Mouse (Mus musculus): ENCODE data around the gene Prtn3.
"Not testable (repeated sequence)": the region's sequence is repeated elsewhere in the genome, so short reads cannot be mapped to it uniquely, and the experiment has no call there.

Prtn3 gene

GRCm38 (mm10) chr10:79877757-79878156, 3.5 kb downstream of the Prtn3 start:
- DNase-seq (ENCODE audit: low spot score): no peak

GRCm38 (mm10) chr10:79879527-79879926, 5.3 kb downstream of the Prtn3 start:
- no peak for DNase-seq (ENCODE audit: low spot score)

- peak; percentile 34 for DNase-seq (ENCODE audit: low spot score)
Observed at GRCm38 (mm10) chr10:79880721-79881120, 6.4 kb downstream of the Prtn3 start.

GRCm38 (mm10) chr10:79881981-79882380, 7.7 kb downstream of the Prtn3 start:
- peak; percentile 44 for DNase-seq (ENCODE audit: low spot score)

- peak; percentile 73 for DNase-seq (ENCODE audit: low spot score)
Observed at GRCm38 (mm10) chr10:79883297-79884084, 9.2 kb downstream of the Prtn3 start.

GRCm38 (mm10) chr10:79884446-79884845, 10.2 kb downstream of the Prtn3 start:
- DNase-seq (ENCODE audit: low spot score): no peak

GRCm38 (mm10) chr10:79884938-79885337, 10.7 kb downstream of the Prtn3 start:
- DNase-seq (ENCODE audit: low spot score): not testable (repeated sequence)

GRCm38 (mm10) chr10:79886054-79886453, 11.8 kb downstream of the Prtn3 start, which contains the start of gene Elane:
Gene Elane (plus strand): TSS chr10:79886247.
- no peak for DNase-seq (ENCODE audit: low spot score)

GRCm38 (mm10) chr10:79886611-79887010, 12.3 kb downstream of the Prtn3 start:
- no peak for DNase-seq (ENCODE audit: low spot score)

GRCm38 (mm10) chr10:79889386-79889785, 15.1 kb downstream of the Prtn3 start:
- no peak for DNase-seq (ENCODE audit: low spot score)

GRCm38 (mm10) chr10:79890670-79891069, 16.4 kb downstream of the Prtn3 start, which contains the start of gene Cfd:
Gene Cfd (plus strand): TSS chr10:79890853.
- DNase-seq (ENCODE audit: low spot score): no peak

GRCm38 (mm10) chr10:79892451-79893118, 18.3 kb downstream of the Prtn3 start:
- DNase-seq (ENCODE audit: low spot score): peak; percentile 74

- no peak for DNase-seq (ENCODE audit: low spot score)
Observed at GRCm38 (mm10) chr10:79896306-79896705, 22.0 kb downstream of the Prtn3 start.

GRCm38 (mm10) chr10:79896814-79897213, 22.5 kb downstream of the Prtn3 start:
- no peak for DNase-seq (ENCODE audit: low spot score)

GRCm38 (mm10) chr10:79897316-79898245, 23.3 kb downstream of the Prtn3 start:
- no peak for DNase-seq (ENCODE audit: low spot score)

- no peak for DNase-seq (ENCODE audit: low spot score)
Observed at GRCm38 (mm10) chr10:79900951-79901410, 26.7 kb downstream of the Prtn3 start.

GRCm38 (mm10) chr10:79906712-79907111, 32.4 kb downstream of the Prtn3 start:
- DNase-seq (ENCODE audit: low spot score): no peak

GRCm38 (mm10) chr10:79907415-79907814, 33.1 kb downstream of the Prtn3 start:
- DNase-seq (ENCODE audit: low spot score): no peak

GRCm38 (mm10) chr10:79908167-79909091, 34.2 kb downstream of the Prtn3 start, which contains the start of gene Med16:
Gene Med16 (minus strand): TSS chr10:79908923.
- peak; percentile 93 for DNase-seq (ENCODE audit: low spot score)

GRCm38 (mm10) chr10:79909092-79909922, 35.0 kb downstream of the Prtn3 start:
- DNase-seq (ENCODE audit: low spot score): peak; percentile 53

Measured in c-Kit-positive CD71-positive TER-119-positive erythroid progenitor cells, embryonic 14.5 days (primary cell).